8 mouse cellular contexts compared by ENCODE assay signal in the genomic region with DNA sequence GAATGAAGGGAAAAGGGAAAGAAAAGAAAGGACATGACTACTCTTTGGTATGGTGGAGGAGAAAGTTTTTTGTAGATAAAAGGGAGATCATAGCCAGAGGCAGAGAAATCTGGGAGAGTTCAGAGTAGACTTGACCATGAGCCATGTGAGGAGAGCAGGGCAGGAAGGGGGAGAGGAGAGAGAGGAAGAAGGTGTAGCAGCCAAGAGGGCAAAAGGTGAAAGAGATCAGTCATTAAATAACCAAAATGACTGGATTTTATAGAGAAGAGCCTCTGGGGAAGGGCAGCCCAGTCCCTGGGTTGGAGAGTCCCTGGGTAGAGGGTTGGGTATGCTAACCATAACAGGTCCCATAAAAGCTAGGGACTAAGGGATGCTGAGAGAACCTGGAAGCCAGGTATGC. TPM values are rescaled to one million over a fixed set of nuclear protein-coding genes. Genes with fewer than 3 reads are reported as not detected.
DNase-seq lines count a peak whose midpoint lies in the region; ATAC-seq lines count a peak whose summit lies in the region.

No protein-coding gene starts in this region.

- H3K4me3 ChIP-seq in heart, embryonic 10.5 days: peak overlapping the region; percentile 90; the same call in 1 of the 2 replicates
- peak overlapping the region; percentile 84; the same call in 1 of the 2 replicates for H3K4me3 ChIP-seq in intestine, embryonic 14.5 days (ENCODE audit: low read depth, low read length)
- peak overlapping the region; percentile 88 for H3K4me3 ChIP-seq in midbrain, embryonic 10.5 days

- no peak overlapping the region for H3K27ac ChIP-seq in heart, embryonic 10.5 days
- H3K27ac ChIP-seq in intestine, embryonic 14.5 days (ENCODE audit: low read depth): no peak overlapping the region
- peak overlapping the region; percentile 93 for H3K27ac ChIP-seq in midbrain, embryonic 10.5 days (replicated peaks)

- peaks cover 4% of the 10 kb centered on the region; the same call in 1 of the 2 replicates for H3K4me1 ChIP-seq in heart, embryonic 10.5 days
- no peaks in the 10 kb centered on the region; the same call in 1 of the 2 replicates for H3K4me1 ChIP-seq in intestine, embryonic 14.5 days (replicated peaks; ENCODE audit: control insufficient read depth, insufficient read depth, low read length)
- H3K4me1 ChIP-seq in midbrain, embryonic 10.5 days: peaks cover 25% of the 10 kb centered on the region

- no peak for DNase-seq in heart, embryonic 10.5 days (ENCODE audit: low spot score)
- no peak for DNase-seq in heart, adult 18-20 months
- DNase-seq in adipocyte (ENCODE audit: low spot score): peak; percentile 31
- DNase-seq in intestine, embryonic 14.5 days (ENCODE audit: low spot score): no peak
- DNase-seq in midbrain, embryonic 10.5 days (ENCODE audit: low spot score): no peak
- no peak for DNase-seq in adrenal gland, adult 18-20 months (ENCODE audit: low spot score in 2 of 2)
- no peak for DNase-seq in embryo, embryonic 11 days
- no peak for DNase-seq in lung, postnatal 10 days

- no peak for ATAC-seq in intestine, embryonic 14.5 days (replicated peaks; ENCODE audit: low FRiP score, low TSS enrichment, low read depth)

- no peaks in the 10 kb centered on the region for H3K36me3 ChIP-seq in heart, embryonic 10.5 days
- no peaks in the 10 kb centered on the region for H3K36me3 ChIP-seq in intestine, embryonic 14.5 days (ENCODE audit: control insufficient read depth, insufficient read depth, low read length)
- H3K36me3 ChIP-seq in midbrain, embryonic 10.5 days: 0 out of 2 replicates have a peak, but pooled peaks cover 6% of the 10 kb centered on the region

- no peaks in the 10 kb centered on the region for H3K27me3 ChIP-seq in heart, embryonic 10.5 days (ENCODE audit: insufficient read depth, poor library complexity, severe bottlenecking)
- no peaks in the 10 kb centered on the region for H3K27me3 ChIP-seq in intestine, embryonic 14.5 days (replicated peaks; ENCODE audit: control insufficient read depth, insufficient read depth, low read length)
- no peaks in the 10 kb centered on the region for H3K27me3 ChIP-seq in midbrain, embryonic 10.5 days (ENCODE audit: low read depth, poor library complexity, severe bottlenecking)

- peak overlapping the region; percentile 64 for H3K4me2 ChIP-seq in intestine, embryonic 14.5 days (ENCODE audit: low read length)

- no peak overlapping the region for H3K9ac ChIP-seq in intestine, embryonic 14.5 days (ENCODE audit: low read length)

- H3K9me3 ChIP-seq in heart, embryonic 10.5 days: no peaks in the 10 kb centered on the region
- no peaks in the 10 kb centered on the region for H3K9me3 ChIP-seq in intestine, embryonic 14.5 days (ENCODE audit: control insufficient read depth, low read length)
- no peaks in the 10 kb centered on the region for H3K9me3 ChIP-seq in midbrain, embryonic 10.5 days (replicated peaks)

RNA-seq across cellular contexts. Expression of a gene that starts 0.9 kb away (rescaled TPM):
- polyA plus RNA-seq in heart, embryonic 10.5 days (2016; fragmentation: Nextera tagmentation; extraction: Ambion mirVana): 7.0 and 7.2 TPM in 2 replicates
- total RNA-seq in heart, adult 18-20 months (2021): 10 to 100 TPM; 14.2 to 14.3 TPM
- polyA plus RNA-seq in intestine, embryonic 14.5 days (2014; fragmentation: Nextera tagmentation; extraction: Ambion mirVana): 8.8 and 10.1 TPM in 2 replicates
- 12.5 and 15.3 TPM in 2 replicates for polyA plus RNA-seq in midbrain, embryonic 10.5 days (2016; fragmentation: Nextera tagmentation; extraction: Ambion mirVana)
- 10 to 100 TPM; 25.8 to 30.5 TPM for total RNA-seq in adrenal gland, adult 18-20 months (2021)
